8 mouse cellular contexts compared by ENCODE assay signal in the genomic region with DNA sequence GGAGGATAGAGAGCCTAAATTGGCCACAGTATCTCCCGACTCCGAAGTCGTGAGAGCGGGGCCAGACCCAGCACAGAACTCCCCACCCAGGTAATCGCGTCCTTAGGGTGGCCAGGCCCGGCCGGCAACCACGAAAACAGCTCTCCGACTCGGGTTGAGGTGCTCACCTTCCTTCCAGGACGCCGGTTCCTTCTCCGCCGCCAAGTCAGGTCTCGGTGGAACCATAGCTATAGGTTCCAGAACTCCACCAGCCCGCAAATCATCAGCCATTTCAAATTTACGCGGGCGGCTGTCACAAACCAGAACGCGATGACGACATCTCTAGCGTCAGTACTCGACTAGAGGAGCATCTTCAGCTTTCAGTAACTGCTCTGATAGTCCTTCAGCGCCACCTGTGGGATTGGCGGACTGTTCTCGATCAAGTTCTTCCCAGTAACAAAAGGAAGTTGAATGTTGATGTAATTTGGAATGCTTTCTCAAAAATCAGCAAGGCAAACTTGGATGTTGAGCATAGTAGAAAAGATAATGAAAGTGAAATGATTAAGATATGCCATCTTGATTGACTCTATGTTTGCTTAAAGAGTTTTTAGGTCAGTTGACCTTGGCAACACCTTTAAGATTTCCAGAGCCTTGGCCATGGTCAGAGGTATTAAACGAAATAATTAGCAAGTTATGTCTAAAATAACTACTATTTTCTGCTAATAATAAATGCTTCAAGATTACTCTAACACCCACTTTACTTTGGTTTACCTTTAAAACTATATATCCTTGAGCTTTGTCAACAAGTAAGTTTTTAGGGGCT. TPM values are rescaled to one million over a fixed set of nuclear protein-coding genes. Genes with fewer than 3 reads are reported as not detected.
DNase-seq lines count a peak whose midpoint lies in the region; ATAC-seq and TF ChIP-seq lines count a peak whose summit lies in the region.

Gene Shcbp1, minus strand, starts transcription at position 314 of the 802 bp plus-strand sequence.

- H3K4me2 ChIP-seq in heart, embryonic 12.5 days: peak within 1 kb of the TSS; percentile 69
- peak within 1 kb of the TSS; percentile 66 for H3K4me2 ChIP-seq in kidney, postnatal 0 days (ENCODE audit: low read length)
- H3K4me2 ChIP-seq in liver, embryonic 11.5 days: peak within 1 kb of the TSS; percentile 69
- peak within 1 kb of the TSS; percentile 66 for H3K4me2 ChIP-seq in stomach, embryonic 14.5 days (replicated peaks; ENCODE audit: low read depth, low read length)

- ATAC-seq in erythroid progenitor cell, adult 5-6 weeks (replicated peaks; ENCODE audit: low FRiP score, poor library complexity, severe bottlenecking): peak; percentile 99
- ATAC-seq in heart, embryonic 12.5 days (ENCODE audit: insufficient number of reproducible peaks, low FRiP score): peak; percentile 89
- peak; percentile 98 for ATAC-seq in kidney, postnatal 0 days (replicated peaks; ENCODE audit: low FRiP score, low read depth)
- ATAC-seq in liver, embryonic 11.5 days (replicated peaks; ENCODE audit: low FRiP score): peak; percentile 94
- ATAC-seq in stomach, embryonic 14.5 days (ENCODE audit: insufficient number of reproducible peaks, insufficient read depth, low FRiP score, low read depth): peak; percentile 94

- peak; percentile 83 for TF ChIP-seq CTCF in kidney, postnatal 0 days (IDR thresholded peaks at IDR 0.05; ENCODE audit: low read depth)

- H3K27me3 ChIP-seq in heart, embryonic 12.5 days (replicated peaks): no peaks in the 10 kb centered on the region
- no peaks in the 10 kb centered on the region for H3K27me3 ChIP-seq in kidney, postnatal 0 days (ENCODE audit: insufficient read depth, low read length)
- H3K27me3 ChIP-seq in liver, embryonic 11.5 days (replicated peaks; ENCODE audit: control insufficient read depth, insufficient read depth, low read length): no peaks in the 10 kb centered on the region
- no peaks in the 10 kb centered on the region for H3K27me3 ChIP-seq in stomach, embryonic 14.5 days (ENCODE audit: control insufficient read depth, insufficient read depth, low read length)

- H3K9me3 ChIP-seq in heart, embryonic 12.5 days (replicated peaks): 0 out of 2 replicates have a peak, but pooled peaks cover 3% of the 10 kb centered on the region
- H3K9me3 ChIP-seq in kidney, postnatal 0 days (replicated peaks; ENCODE audit: low read length): no peaks in the 10 kb centered on the region
- no peaks in the 10 kb centered on the region for H3K9me3 ChIP-seq in liver, embryonic 11.5 days (ENCODE audit: control insufficient read depth, low read length)
- no peaks in the 10 kb centered on the region for H3K9me3 ChIP-seq in stomach, embryonic 14.5 days (ENCODE audit: control insufficient read depth, low read depth, low read length)

- peaks cover 8% of the 10 kb centered on the region for H3K36me3 ChIP-seq in heart, embryonic 12.5 days
- no peaks in the 10 kb centered on the region for H3K36me3 ChIP-seq in kidney, postnatal 0 days (ENCODE audit: insufficient read depth, low read length)
- peaks cover 3% of the 10 kb centered on the region; the same call in 1 of the 2 replicates for H3K36me3 ChIP-seq in liver, embryonic 11.5 days (ENCODE audit: control insufficient read depth, insufficient read depth, low read length)
- no peaks in the 10 kb centered on the region for H3K36me3 ChIP-seq in stomach, embryonic 14.5 days (ENCODE audit: control insufficient read depth, insufficient read depth, low read length)

- 5% methylated on average over 29 of the region's 29 CpGs for WGBS in heart, embryonic 12.5 days
- WGBS in kidney, postnatal 0 days: 4% methylated on average over 29 of the region's 29 CpGs
- WGBS in liver, embryonic 11.5 days: 5% methylated on average over 29 of the region's 29 CpGs
- WGBS in stomach, embryonic 14.5 days: 5% methylated on average over 29 of the region's 29 CpGs

- DNase-seq in CD4-positive helper T cell, adult 2 months (ENCODE audit: low read depth, low spot score): peak; percentile 93
- peak; percentile 89 for DNase-seq in brain, embryonic 18.5 days (ENCODE audit: low read depth, low spot score)
- DNase-seq in kidney, postnatal 0 days (ENCODE audit: low spot score): peak; percentile 97
- DNase-seq in liver, embryonic 11.5 days (ENCODE audit: low spot score): peak; percentile 82
- peak; percentile 93 for DNase-seq in naive thymus-derived CD4-positive, alpha-beta T cell, adult 2 months (ENCODE audit: low read depth)

- H3K9ac ChIP-seq in heart, embryonic 12.5 days: peak within 1 kb of the TSS; percentile 67
- peak within 1 kb of the TSS; percentile 49 for H3K9ac ChIP-seq in kidney, postnatal 0 days (ENCODE audit: low read depth, low read length)
- H3K9ac ChIP-seq in liver, embryonic 11.5 days (ENCODE audit: low read depth, low read length): peak within 1 kb of the TSS; percentile 72
- H3K9ac ChIP-seq in stomach, embryonic 14.5 days (replicated peaks; ENCODE audit: low read depth, low read length): peak within 1 kb of the TSS; percentile 50

- no peak within 1 kb of the TSS for H3K27ac ChIP-seq in heart, embryonic 12.5 days (ENCODE audit: poor library complexity, severe bottlenecking)
- no peak within 1 kb of the TSS for H3K27ac ChIP-seq in kidney, postnatal 0 days
- no peak within 1 kb of the TSS for H3K27ac ChIP-seq in liver, embryonic 11.5 days (ENCODE audit: low read depth, low read length)
- H3K27ac ChIP-seq in stomach, embryonic 14.5 days (ENCODE audit: low read length): no peak within 1 kb of the TSS

- peak within 1 kb of the TSS; percentile 64 for H3K4me3 ChIP-seq in heart, embryonic 12.5 days
- H3K4me3 ChIP-seq in kidney, postnatal 0 days (replicated peaks; ENCODE audit: low read depth, low read length): peak within 1 kb of the TSS; percentile 73
- H3K4me3 ChIP-seq in liver, embryonic 11.5 days (ENCODE audit: low read depth, low read length): peak within 1 kb of the TSS; percentile 68
- peak within 1 kb of the TSS; percentile 87 for H3K4me3 ChIP-seq in stomach, embryonic 14.5 days (ENCODE audit: low read depth, low read length)

- H3K4me1 ChIP-seq in heart, embryonic 12.5 days (replicated peaks): peaks cover 14% of the 10 kb centered on the region
- 0 out of 2 replicates have a peak, but pooled peaks cover 4% of the 10 kb centered on the region for H3K4me1 ChIP-seq in kidney, postnatal 0 days (replicated peaks; ENCODE audit: insufficient read depth, low read length)
- H3K4me1 ChIP-seq in liver, embryonic 11.5 days (replicated peaks; ENCODE audit: control insufficient read depth, insufficient read depth, low read length): peaks cover 5% of the 10 kb centered on the region
- H3K4me1 ChIP-seq in stomach, embryonic 14.5 days (ENCODE audit: control insufficient read depth, insufficient read depth, low read length): 0 out of 2 replicates have a peak, but pooled peaks cover 4% of the 10 kb centered on the region

RNA-seq across cellular contexts. Expression of gene Shcbp1, which starts in this region (rescaled TPM):
- total RNA-seq in erythroid progenitor cell, adult 5-6 weeks (2015; ENCODE audit: low replicate concordance): 99.1 and 117 TPM in 2 replicates
- 98.6 and 135 TPM in 2 replicates for total RNA-seq in erythroid progenitor cell, adult 5-6 weeks (2017; ENCODE audit: low replicate concordance)
- polyA plus RNA-seq in heart, embryonic 12.5 days (2016; fragmentation: Nextera tagmentation; extraction: Ambion mirVana): 51.7 and 52.5 TPM in 2 replicates
- 33.4 and 36.6 TPM in 2 replicates for polyA plus RNA-seq in kidney, postnatal 0 days (2015; fragmentation: Nextera tagmentation; extraction: Ambion mirVana)
- polyA plus RNA-seq in liver, embryonic 11.5 days (2014; fragmentation: Nextera tagmentation; extraction: Ambion mirVana): 65.9 and 85.2 TPM in 2 replicates
- polyA plus RNA-seq in stomach, embryonic 14.5 days (2014; fragmentation: Nextera tagmentation; extraction: Ambion mirVana): 70.4 and 70.6 TPM in 2 replicates
